Mouse (Mus musculus): ENCODE measurements around the gene Gm11541. TPM values are rescaled to one million over a fixed set of nuclear protein-coding genes. Genes with fewer than 3 reads are reported as not detected.

Gm11541 gene
- polyA plus RNA-seq, 1 experiment from 2014 or later, result not detected

- H3K27me3 ChIP-seq (ENCODE audit: control insufficient read depth, insufficient read depth, low read depth, low read length), result no peaks in the 10 kb centered on the region
- 84% methylated on average over 3 of the region's 3 CpGs for WGBS
- H3K27ac ChIP-seq (ENCODE audit: low read length), result no peak overlapping the region
- H3K36me3 ChIP-seq (ENCODE audit: control insufficient read depth, insufficient read depth, low read length), result no peaks in the 10 kb centered on the region
- no peak overlapping the region for H3K4me3 ChIP-seq (ENCODE audit: low read depth, low read length)
- no peak for ATAC-seq
- no peaks in the 10 kb centered on the region for H3K4me1 ChIP-seq (ENCODE audit: control insufficient read depth, insufficient read depth, low read length)
- no peaks in the 10 kb centered on the region for H3K9me3 ChIP-seq (replicated peaks; ENCODE audit: control insufficient read depth, low read length, poor library complexity, severe bottlenecking)
- H3K4me2 ChIP-seq (ENCODE audit: low read length), result no peak overlapping the region
- no peak overlapping the region for H3K9ac ChIP-seq (ENCODE audit: low read depth, low read length)
These were observed 23.0 kb upstream of the Gm11541 start for GRCm38 (mm10) chr11:94727306-94727705.

- Histone ChIP-seq H3K27me3 (ENCODE audit: control insufficient read depth, insufficient read depth, low read depth, low read length) (no peaks in the 10 kb centered on the region), H3K4me2 (ENCODE audit: low read length) (no peak overlapping the region), H3K9ac (ENCODE audit: low read depth, low read length) (no peak overlapping the region), H3K36me3 (ENCODE audit: control insufficient read depth, insufficient read depth, low read length) (no peaks in the 10 kb centered on the region), H3K9me3 (replicated peaks; ENCODE audit: control insufficient read depth, low read length, poor library complexity, severe bottlenecking) (no peaks in the 10 kb centered on the region), H3K4me3 (ENCODE audit: low read depth, low read length) (no peak overlapping the region), H3K4me1 (ENCODE audit: control insufficient read depth, insufficient read depth, low read length) (peaks cover 8% of the 10 kb centered on the region), H3K27ac (ENCODE audit: low read length) (no peak overlapping the region)
- 76% methylated on average over 2 of the region's 2 CpGs for WGBS
- ATAC-seq, result no peak
These were observed 14.9 kb upstream of the Gm11541 start for GRCm38 (mm10) chr11:94719216-94719615.

- ATAC-seq, result no peak
- Histone ChIP-seq H3K36me3 (ENCODE audit: control insufficient read depth, insufficient read depth, low read length) (no peaks in the 10 kb centered on the region), H3K27me3 (ENCODE audit: control insufficient read depth, insufficient read depth, low read depth, low read length) (no peaks in the 10 kb centered on the region), H3K9ac (ENCODE audit: low read depth, low read length) (no peak overlapping the region), H3K4me2 (ENCODE audit: low read length) (no peak overlapping the region), H3K4me1 (ENCODE audit: control insufficient read depth, insufficient read depth, low read length) (peaks cover 8% of the 10 kb centered on the region), H3K4me3 (ENCODE audit: low read depth, low read length) (no peak overlapping the region), H3K27ac (ENCODE audit: low read length) (no peak overlapping the region), H3K9me3 (replicated peaks; ENCODE audit: control insufficient read depth, low read length, poor library complexity, severe bottlenecking) (no peaks in the 10 kb centered on the region)
- WGBS, result 91% methylated on average over 7 of the region's 7 CpGs
These were observed 14.0 kb upstream of the Gm11541 start for GRCm38 (mm10) chr11:94718113-94718909.

GRCm38 (mm10) chr11:94717239-94717638 lies 12.9 kb upstream of the Gm11541 start:
- H3K4me3 ChIP-seq (ENCODE audit: low read depth, low read length), result no peak overlapping the region
- H3K9me3 ChIP-seq (replicated peaks; ENCODE audit: control insufficient read depth, low read length, poor library complexity, severe bottlenecking), result no peaks in the 10 kb centered on the region
- no peaks in the 10 kb centered on the region for H3K36me3 ChIP-seq (ENCODE audit: control insufficient read depth, insufficient read depth, low read length)
- H3K27me3 ChIP-seq (ENCODE audit: control insufficient read depth, insufficient read depth, low read depth, low read length), result no peaks in the 10 kb centered on the region
- no peak overlapping the region for H3K9ac ChIP-seq (ENCODE audit: low read depth, low read length)
- 26% methylated on average over 11 of the region's 11 CpGs for WGBS
- ATAC-seq, result no peak
- 0 out of 2 replicates have a peak overlapping the region, but pooled peaks have one; percentile 14 for H3K4me2 ChIP-seq (ENCODE audit: low read length)
- H3K4me1 ChIP-seq (ENCODE audit: control insufficient read depth, insufficient read depth, low read length), result peaks cover 8% of the 10 kb centered on the region
- H3K27ac ChIP-seq (ENCODE audit: low read length), result 0 out of 2 replicates have a peak overlapping the region, but pooled peaks have one; percentile 17

GRCm38 (mm10) chr11:94716754-94717153 lies 12.5 kb upstream of the Gm11541 start:
- Histone ChIP-seq H3K9me3 (replicated peaks; ENCODE audit: control insufficient read depth, low read length, poor library complexity, severe bottlenecking) (no peaks in the 10 kb centered on the region), H3K36me3 (ENCODE audit: control insufficient read depth, insufficient read depth, low read length) (no peaks in the 10 kb centered on the region), H3K4me3 (ENCODE audit: low read depth, low read length) (no peak overlapping the region), H3K9ac (ENCODE audit: low read depth, low read length) (no peak overlapping the region), H3K4me2 (ENCODE audit: low read length) (0 out of 2 replicates have a peak overlapping the region, but pooled peaks have one; percentile 14), H3K27me3 (ENCODE audit: control insufficient read depth, insufficient read depth, low read depth, low read length) (no peaks in the 10 kb centered on the region), H3K4me1 (ENCODE audit: control insufficient read depth, insufficient read depth, low read length) (peaks cover 8% of the 10 kb centered on the region), H3K27ac (ENCODE audit: low read length) (no peak overlapping the region)
- WGBS, result 12% methylated on average over 9 of the region's 9 CpGs
- ATAC-seq, result no peak

- no peaks in the 10 kb centered on the region for H3K9me3 ChIP-seq (replicated peaks; ENCODE audit: control insufficient read depth, low read length, poor library complexity, severe bottlenecking)
- H3K9ac ChIP-seq (ENCODE audit: low read depth, low read length), result no peak overlapping the region
- H3K4me1 ChIP-seq (ENCODE audit: control insufficient read depth, insufficient read depth, low read length), result peaks cover 8% of the 10 kb centered on the region
- no peaks in the 10 kb centered on the region for H3K27me3 ChIP-seq (ENCODE audit: control insufficient read depth, insufficient read depth, low read depth, low read length)
- no peak overlapping the region for H3K4me3 ChIP-seq (ENCODE audit: low read depth, low read length)
- H3K36me3 ChIP-seq (ENCODE audit: control insufficient read depth, insufficient read depth, low read length), result no peaks in the 10 kb centered on the region
- 52% methylated on average over 5 of the region's 5 CpGs for WGBS
- no peak for ATAC-seq
- no peak overlapping the region for H3K4me2 ChIP-seq (ENCODE audit: low read length)
- H3K27ac ChIP-seq (ENCODE audit: low read length), result no peak overlapping the region
These were observed 11.3 kb upstream of the Gm11541 start for GRCm38 (mm10) chr11:94715622-94716021.

- Histone ChIP-seq H3K4me2 (ENCODE audit: low read length) (no peak overlapping the region), H3K4me3 (ENCODE audit: low read depth, low read length) (no peak overlapping the region), H3K4me1 (ENCODE audit: control insufficient read depth, insufficient read depth, low read length) (peaks cover 8% of the 10 kb centered on the region), H3K9ac (ENCODE audit: low read depth, low read length) (no peak overlapping the region), H3K36me3 (ENCODE audit: control insufficient read depth, insufficient read depth, low read length) (no peaks in the 10 kb centered on the region), H3K27ac (ENCODE audit: low read length) (no peak overlapping the region), H3K9me3 (replicated peaks; ENCODE audit: control insufficient read depth, low read length, poor library complexity, severe bottlenecking) (no peaks in the 10 kb centered on the region), H3K27me3 (ENCODE audit: control insufficient read depth, insufficient read depth, low read depth, low read length) (no peaks in the 10 kb centered on the region)
- 61% methylated on average over 11 of the region's 11 CpGs for WGBS
- no peak for ATAC-seq
These were observed 9.1 kb upstream of the Gm11541 start for GRCm38 (mm10) chr11:94713246-94713860.

- Histone ChIP-seq H3K9me3 (replicated peaks; ENCODE audit: control insufficient read depth, low read length, poor library complexity, severe bottlenecking) (no peaks in the 10 kb centered on the region), H3K36me3 (ENCODE audit: control insufficient read depth, insufficient read depth, low read length) (no peaks in the 10 kb centered on the region), H3K9ac (ENCODE audit: low read depth, low read length) (no peak overlapping the region), H3K4me3 (ENCODE audit: low read depth, low read length) (no peak overlapping the region), H3K4me2 (ENCODE audit: low read length) (no peak overlapping the region), H3K27me3 (ENCODE audit: control insufficient read depth, insufficient read depth, low read depth, low read length) (no peaks in the 10 kb centered on the region), H3K27ac (ENCODE audit: low read length) (no peak overlapping the region), H3K4me1 (ENCODE audit: control insufficient read depth, insufficient read depth, low read length) (no peaks in the 10 kb centered on the region)
- 37% methylated on average over 7 of the region's 7 CpGs for WGBS
- no peak for ATAC-seq
These were observed 279 bp downstream of the Gm11541 start for GRCm38 (mm10) chr11:94704020-94704419.

GRCm38 (mm10) chr11:94702216-94702610 lies 2.1 kb downstream of the Gm11541 start:
- Histone ChIP-seq H3K4me1 (ENCODE audit: control insufficient read depth, insufficient read depth, low read length) (no peaks in the 10 kb centered on the region), H3K27me3 (ENCODE audit: control insufficient read depth, insufficient read depth, low read depth, low read length) (no peaks in the 10 kb centered on the region), H3K9me3 (replicated peaks; ENCODE audit: control insufficient read depth, low read length, poor library complexity, severe bottlenecking) (no peaks in the 10 kb centered on the region), H3K4me2 (ENCODE audit: low read length) (no peak overlapping the region), H3K9ac (ENCODE audit: low read depth, low read length) (no peak overlapping the region), H3K4me3 (ENCODE audit: low read depth, low read length) (no peak overlapping the region), H3K27ac (ENCODE audit: low read length) (no peak overlapping the region), H3K36me3 (ENCODE audit: control insufficient read depth, insufficient read depth, low read length) (no peaks in the 10 kb centered on the region)
- ATAC-seq, result no peak
- WGBS, result 59% methylated on average over 3 of the region's 3 CpGs
